In the genomic region with DNA sequence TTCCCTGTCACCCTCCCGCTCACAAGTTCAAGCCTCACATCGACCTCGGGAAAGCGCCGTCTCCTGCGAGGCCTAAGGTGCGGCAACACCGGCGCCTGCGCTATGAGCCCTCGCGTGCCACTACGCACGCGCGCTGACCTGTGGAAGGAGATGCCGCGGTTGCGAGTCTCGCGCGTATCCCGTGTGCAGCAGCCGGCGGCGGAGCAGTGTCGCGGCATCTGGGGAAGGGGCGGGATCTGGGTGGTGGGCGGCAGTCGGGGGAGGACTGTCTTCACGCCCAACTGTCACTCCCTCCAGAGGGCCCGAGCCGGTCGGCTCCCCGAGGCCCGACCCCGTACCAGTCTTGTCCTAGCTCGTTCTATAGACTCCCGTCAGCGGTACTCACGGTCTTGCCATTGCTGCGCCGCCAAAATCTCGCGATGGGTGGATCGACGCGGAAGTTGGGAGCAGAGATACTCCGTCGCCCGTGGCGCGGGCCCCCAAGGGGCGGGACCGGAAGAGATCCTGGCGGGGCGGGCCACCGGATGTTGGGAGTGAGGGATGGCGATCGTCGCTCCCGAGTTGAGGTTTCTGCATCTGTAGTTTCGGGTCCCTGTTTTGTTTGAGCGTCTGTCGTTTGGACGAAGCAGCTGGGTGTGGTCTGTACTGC, we compare ENCODE assay signal across 7 mouse cellular contexts. TPM values are rescaled to one million over a fixed set of nuclear protein-coding genes. Genes with fewer than 3 reads are reported as not detected.
DNase-seq lines count a peak whose midpoint lies in the region; ATAC-seq lines count a peak whose summit lies in the region.

TSS of gene Thap7 (minus strand) at position 497 of the 649 bp plus-strand sequence.

- peaks cover 26% of the 10 kb centered on the region for H3K36me3 ChIP-seq in intestine, embryonic 15.5 days
- H3K36me3 ChIP-seq in midbrain, embryonic 10.5 days: peaks cover 33% of the 10 kb centered on the region

- peaks cover 17% of the 10 kb centered on the region for H3K4me1 ChIP-seq in intestine, embryonic 15.5 days (replicated peaks)
- peaks cover 24% of the 10 kb centered on the region for H3K4me1 ChIP-seq in midbrain, embryonic 10.5 days

- peak; percentile 96 to 97 for DNase-seq in adrenal gland, adult 18-20 months (ENCODE audit: low spot score in 2 of 2)
- DNase-seq in embryo, embryonic 11 days: peak; percentile 99
- DNase-seq in gastrocnemius, postnatal 36 days: peak; percentile 97
- DNase-seq in left cerebral cortex, postnatal 25 days (ENCODE audit: low spot score in 2 of 2): peak; percentile 96 to 98
- DNase-seq in midbrain, embryonic 10.5 days (ENCODE audit: low spot score): peak; percentile 98
- DNase-seq in right cerebral cortex, postnatal 4 days: peak; percentile 97

- no peaks in the 10 kb centered on the region for H3K27me3 ChIP-seq in intestine, embryonic 15.5 days (replicated peaks)
- H3K27me3 ChIP-seq in midbrain, embryonic 10.5 days (ENCODE audit: low read depth, poor library complexity, severe bottlenecking): no peaks in the 10 kb centered on the region

- peak; percentile 97 for ATAC-seq in intestine, embryonic 15.5 days

- under 1% methylated on average over 67 of the region's 67 CpGs for WGBS in intestine, embryonic 15.5 days
- WGBS in midbrain, embryonic 10.5 days: under 1% methylated on average over 67 of the region's 67 CpGs

- H3K9ac ChIP-seq in intestine, embryonic 15.5 days: peak within 1 kb of the TSS; percentile 81

- peak within 1 kb of the TSS; percentile 77 for H3K4me2 ChIP-seq in intestine, embryonic 15.5 days (replicated peaks)

- no peaks in the 10 kb centered on the region for H3K9me3 ChIP-seq in intestine, embryonic 15.5 days
- no peaks in the 10 kb centered on the region for H3K9me3 ChIP-seq in midbrain, embryonic 10.5 days (replicated peaks)

- H3K4me3 ChIP-seq in intestine, embryonic 15.5 days (replicated peaks): peak within 1 kb of the TSS; percentile 70
- H3K4me3 ChIP-seq in midbrain, embryonic 10.5 days: peak within 1 kb of the TSS; percentile 71

- intact Hi-C loops in gastrocnemius, postnatal 36 days (cut with DNase I): no loop called here
- intact Hi-C loops in left cerebral cortex, postnatal 25 days (cut with DNase I): loop anchor here (1.0 to 5.0 kb wide), 2 partner anchors 21 to 123 kb away; partner anchors contain the start of genes Pi4ka and Snap29

- H3K27ac ChIP-seq in intestine, embryonic 15.5 days: peak within 1 kb of the TSS; percentile 98
- H3K27ac ChIP-seq in midbrain, embryonic 10.5 days (replicated peaks): peak within 1 kb of the TSS; percentile 86

RNA-seq across cellular contexts. Expression of gene Thap7, which starts in this region (rescaled TPM):
- 10 to 100 TPM; 35.1 to 38.5 TPM for total RNA-seq in adrenal gland, adult 18-20 months (2021)
- 10 to 100 TPM; 12.8 to 14.4 TPM for total RNA-seq in gastrocnemius, postnatal 36 days (2021)
- 52.7 and 54.0 TPM in 2 replicates for polyA plus RNA-seq in intestine, embryonic 15.5 days (2015; fragmentation: Nextera tagmentation; extraction: Ambion mirVana)
- total RNA-seq in left cerebral cortex, postnatal 25 days (2021): 10 to 100 TPM; 43.7 to 45.4 TPM
- polyA plus RNA-seq in midbrain, embryonic 10.5 days (2016; fragmentation: Nextera tagmentation; extraction: Ambion mirVana): 52.0 and 56.9 TPM in 2 replicates

Comparison
In these comparisons a context has a peak if more than half of its experiments do, and no peak if none do; other contexts are left out.
1. Peak in every context shown above with its lines: DNase-seq, ATAC-seq, H3K4me3 ChIP-seq and H3K27ac ChIP-seq.